Mouse (Mus musculus): Measurements from ENCODE around the gene Ascl4. TPM values are rescaled to one million over a fixed set of nuclear protein-coding genes. Genes with fewer than 3 reads are reported as not detected.
A peak's percentile ranks its signal among the peaks of the same experiment; 100 is the strongest.

The Ascl4 gene
- total RNA-seq, 2 experiments from 2014 or later: not detected

DNA sequence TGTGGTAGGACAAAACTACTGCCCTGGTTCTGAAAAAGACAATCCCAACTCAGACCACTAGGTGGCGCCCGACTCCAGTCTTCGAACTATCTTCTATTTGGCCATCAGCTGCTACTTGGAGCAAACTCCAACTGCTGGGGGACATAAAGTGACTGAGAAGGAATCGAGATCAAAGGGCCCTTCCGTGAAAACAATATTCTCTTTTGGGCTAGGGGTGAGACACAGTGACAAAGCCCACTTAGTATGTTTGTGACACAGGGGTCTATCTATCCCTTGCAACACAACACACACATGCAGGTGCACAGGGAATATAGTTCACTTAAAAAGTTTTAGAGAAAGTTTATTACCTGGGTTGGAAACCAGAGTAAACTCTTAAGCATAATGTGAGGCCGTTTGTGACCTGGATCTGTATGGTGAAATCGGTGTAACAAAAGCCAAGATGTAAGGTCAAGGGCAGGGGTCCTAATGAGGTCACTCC, 40.7 kb downstream of the Ascl4 start:
- peak; percentile 83 for DNase-seq
- intact Hi-C loops (cut with DNase I): loop anchor here (2.0 to 10.0 kb wide), 3 partner anchors 47 to 495 kb away; partner anchors contain the start of gene Bpifc

DNA sequence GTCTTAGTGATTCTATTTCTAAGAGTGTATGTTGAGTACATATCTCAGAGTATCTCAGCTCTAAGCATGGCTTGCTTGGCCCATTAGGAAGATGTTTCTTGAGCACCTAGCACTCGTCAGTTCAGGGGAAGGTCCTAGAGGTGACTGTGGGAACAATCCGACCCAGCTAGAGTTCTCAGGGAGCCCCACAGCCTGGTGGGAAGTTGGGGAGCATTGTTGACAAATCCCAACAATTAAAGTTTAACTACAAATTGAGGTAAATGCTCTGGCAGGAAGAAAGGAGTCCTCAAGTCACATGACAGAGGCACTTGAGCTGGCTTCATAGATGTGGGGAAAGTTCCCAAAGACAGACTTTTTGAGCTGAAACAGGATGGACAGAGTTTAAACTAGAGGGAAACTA, 41.2 kb downstream of the Ascl4 start:
- intact Hi-C loops (cut with DNase I): loop anchor here (2.0 to 10.0 kb wide), 3 partner anchors 46 to 494 kb away; partner anchors contain the start of gene Bpifc

DNA sequence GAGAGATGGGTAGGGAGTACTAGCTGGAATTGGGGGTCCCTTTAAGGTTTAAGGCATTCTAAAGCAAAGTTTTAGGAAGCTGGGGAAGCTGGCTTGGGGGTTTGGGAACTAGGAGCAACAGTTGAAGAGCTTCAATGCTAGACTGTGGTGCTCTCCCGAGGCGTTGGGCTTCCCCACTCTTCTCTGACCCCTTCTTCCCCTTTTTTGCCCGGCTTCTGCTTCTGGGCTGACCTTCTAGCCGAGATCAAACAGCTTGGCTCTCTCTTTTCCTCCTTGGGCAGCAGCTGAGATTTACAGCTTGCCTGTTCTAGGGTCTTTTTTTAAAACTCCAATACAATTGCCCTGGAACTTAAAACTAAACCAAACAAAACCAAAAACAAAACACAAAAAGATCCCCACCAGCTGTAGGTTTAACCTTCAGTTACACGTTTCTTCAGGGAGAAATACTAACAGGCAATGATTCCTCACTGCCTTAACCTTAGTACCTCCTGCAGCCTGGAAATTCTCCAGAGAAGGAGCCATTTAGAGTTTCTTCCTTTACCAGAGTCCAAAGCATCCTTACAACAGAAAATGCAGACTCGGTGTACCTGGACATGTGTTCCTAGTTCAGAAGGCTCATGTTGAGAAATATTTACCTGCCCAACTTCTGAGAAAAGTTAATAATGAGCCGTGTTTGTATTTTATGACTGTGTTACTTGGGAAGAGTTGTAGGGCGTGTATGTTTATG, 42.6 kb downstream of the Ascl4 start:
- DNase-seq: no peak
- intact Hi-C loops (cut with DNase I): loop anchor here (2.0 to 10.0 kb wide), 3 partner anchors 45 to 493 kb away; partner anchors contain the start of gene Bpifc

More for the DNA sequence above, 41.2 kb downstream of the Ascl4 start:
- no peak for DNase-seq

DNA sequence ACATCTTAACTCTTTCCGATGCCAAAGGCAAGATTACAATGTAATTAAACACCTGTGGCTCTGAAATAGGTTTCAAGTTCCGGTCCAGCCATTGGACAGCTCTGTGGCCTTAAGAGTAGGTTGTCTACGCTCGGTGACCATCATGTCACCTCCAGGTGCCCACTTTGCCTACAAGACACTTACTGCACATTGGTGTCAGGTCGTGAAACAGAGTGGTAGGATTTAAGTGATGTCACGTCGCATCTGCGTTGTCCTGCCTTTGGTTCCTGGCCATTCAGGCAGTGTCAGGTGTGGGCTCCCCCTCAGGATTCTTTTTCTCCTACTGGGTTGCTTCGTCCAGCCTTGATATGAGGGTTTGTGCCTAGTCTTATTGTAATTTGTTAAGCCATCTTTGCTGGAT, 44.3 kb downstream of the Ascl4 start:
- intact Hi-C loops (cut with DNase I): no loop called here
- no peak for DNase-seq

DNA sequence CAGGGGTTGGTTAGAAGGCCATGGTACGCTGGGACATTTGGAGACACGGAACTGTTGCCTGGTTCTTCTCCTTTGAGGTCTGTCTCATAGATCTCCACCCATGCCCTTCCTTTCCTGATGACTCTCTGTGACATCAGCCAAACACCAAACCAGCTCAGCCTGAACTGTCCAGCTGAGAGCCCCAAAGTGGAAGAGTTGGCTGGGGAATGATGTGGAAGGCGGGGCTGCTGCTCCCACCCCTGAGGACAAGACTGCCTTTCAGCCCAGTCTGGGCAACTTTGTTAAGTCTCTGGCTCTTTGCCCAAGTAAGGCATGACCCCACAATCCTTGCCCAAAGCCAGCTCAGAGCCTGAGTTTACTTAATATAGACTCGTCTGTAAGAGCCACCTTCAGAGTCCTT, 45.4 kb downstream of the Ascl4 start:
- DNase-seq: peak; percentile 28
- intact Hi-C loops (cut with DNase I): no loop called here

DNA sequence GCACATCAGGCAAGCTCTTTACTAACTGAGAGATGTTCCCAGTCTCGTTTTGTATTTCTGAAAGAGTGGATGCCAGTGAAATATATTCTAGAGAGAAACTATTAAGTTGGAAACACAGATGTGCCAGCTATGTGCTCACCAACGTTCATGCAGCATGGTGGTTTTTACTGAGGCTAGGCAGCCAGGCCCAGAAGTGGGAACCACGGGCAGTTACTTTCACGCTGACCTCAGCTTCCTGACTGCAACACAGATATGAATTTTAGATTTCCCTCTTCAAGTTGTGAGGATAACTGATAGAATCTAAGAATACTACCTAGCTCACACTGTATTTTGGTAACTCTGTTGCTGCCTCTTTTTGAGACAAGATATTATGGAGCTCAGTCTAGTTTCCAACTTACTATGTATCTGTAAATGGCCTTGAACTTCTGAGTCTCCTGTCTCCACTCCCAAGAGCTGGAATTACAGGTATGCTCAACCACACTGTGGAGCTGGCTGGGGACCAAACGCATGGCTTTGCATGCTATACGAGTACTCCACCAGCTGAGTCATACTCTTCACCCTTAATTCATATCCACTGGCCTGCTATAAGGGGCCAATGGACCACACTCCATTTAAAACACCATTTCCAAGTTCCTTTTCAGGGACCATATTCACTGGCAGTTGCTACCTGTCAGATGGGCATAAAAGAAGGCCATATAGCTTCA, 62.1 kb downstream of the Ascl4 start:
- no peak for DNase-seq
- intact Hi-C loops (cut with DNase I): no loop called here

DNA sequence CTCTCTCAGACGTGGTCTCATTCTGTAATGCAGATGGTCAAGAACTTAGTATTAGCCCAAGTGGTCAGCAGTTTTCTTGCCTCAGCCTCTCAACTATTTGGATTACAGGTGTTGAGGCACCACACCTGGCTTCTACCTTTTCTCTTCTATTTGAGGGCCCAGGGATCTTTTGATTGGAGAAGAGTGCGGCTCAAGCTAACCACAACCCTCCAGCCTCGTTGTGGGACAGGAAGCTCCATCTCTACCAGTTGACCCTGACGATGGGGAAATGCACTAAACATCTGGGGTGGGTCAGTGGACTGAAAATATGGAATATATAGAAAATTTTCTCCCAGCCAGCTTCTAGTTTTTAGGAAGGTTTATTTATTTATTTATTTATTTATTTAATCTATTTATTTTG, 64.9 kb downstream of the Ascl4 start:
- no peak for DNase-seq
- intact Hi-C loops (cut with DNase I): no loop called here

DNA sequence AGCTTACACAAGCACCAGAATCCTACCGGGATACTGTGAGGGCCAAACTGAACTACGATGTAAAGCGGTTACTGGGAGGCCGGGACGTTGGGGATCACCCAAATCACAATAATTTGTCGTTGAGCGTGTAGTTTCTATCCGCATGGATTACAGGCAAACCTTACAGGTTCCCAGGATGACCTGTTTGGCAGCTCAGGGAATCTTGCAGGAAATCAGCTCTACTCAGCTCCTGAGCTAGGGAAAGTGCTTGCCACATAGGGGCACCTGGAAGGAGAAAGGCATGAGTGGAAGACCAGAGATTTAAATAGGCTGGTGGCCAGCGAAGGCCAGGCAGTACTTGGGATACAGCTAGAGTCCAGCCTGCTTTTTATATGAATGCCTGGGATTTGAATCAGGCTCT, 66.4 kb downstream of the Ascl4 start:
- intact Hi-C loops (cut with DNase I): no loop called here
- DNase-seq: no peak

DNA sequence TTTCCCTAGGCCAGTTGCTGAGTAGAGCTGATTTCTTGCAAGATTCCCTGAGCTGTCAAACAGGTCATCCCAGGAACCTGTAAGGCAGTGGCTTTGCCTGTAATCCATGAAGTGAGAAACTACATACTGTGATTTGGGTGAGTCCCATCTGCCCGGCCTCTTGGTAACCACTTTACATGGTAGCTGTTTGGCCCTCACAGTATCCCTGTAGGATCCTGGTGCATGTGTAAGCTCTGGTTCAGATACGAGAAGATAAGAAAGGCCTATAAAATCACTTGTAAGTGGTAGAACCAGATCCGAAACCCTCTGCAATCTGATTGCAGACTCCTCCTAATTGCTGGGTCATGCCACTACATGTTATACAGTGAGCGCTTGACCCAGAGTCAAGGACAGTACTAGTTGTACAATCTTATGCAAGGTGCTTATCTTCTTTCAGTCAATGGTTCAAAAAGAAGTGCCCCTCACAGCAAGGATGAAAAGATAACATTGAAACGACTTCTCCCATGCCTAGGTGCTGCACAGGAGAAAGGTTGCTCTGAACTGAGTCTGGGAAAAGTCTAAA, 67.1 kb downstream of the Ascl4 start:
- intact Hi-C loops (cut with DNase I): no loop called here
- DNase-seq: no peak

Other genes starting within 250 kb of the Ascl4 start
- gene Pwp1, start 98.2 kb upstream of the Ascl4 start, total RNA-seq (2021): 10 to 100 TPM; 37.1 to 37.7 TPM
- 10 to 100 TPM; 44.0 to 50.1 TPM for gene Prdm4, start 10.5 kb upstream of the Ascl4 start, total RNA-seq (2021)
- 100 to 1,000 TPM; 119 to 122 TPM for gene Rtcb, start 30.1 kb downstream of the Ascl4 start, total RNA-seq (2021)
- not detected for gene Bpifc, start 84.2 kb downstream of the Ascl4 start, total RNA-seq (2021)
- gene Fbxo7, start 94.3 kb downstream of the Ascl4 start, total RNA-seq (2021): 10 to 100 TPM; 16.2 to 16.6 TPM